Comparison of ENCODE assay signal across 8 mouse cellular contexts in genomic region chr2:165035058-165035431, GRCm38 (mm10). TPM values are rescaled to one million over a fixed set of nuclear protein-coding genes. Genes with fewer than 3 reads are reported as not detected.
DNase-seq lines count a peak whose midpoint lies in the region; ATAC-seq and TF ChIP-seq lines count a peak whose summit lies in the region.
"Had no signal": no experiment of that assay in that cellular context is flagged by ENCODE, and none has a peak within 500 bp of the region (broad histone marks: within the 10 kb centered on the region; RNA-seq: fewer than 3 reads in every experiment).

No protein-coding gene starts in this region.

- no peaks in the 10 kb centered on the region for H3K27me3 ChIP-seq in lung, embryonic 14.5 days (ENCODE audit: insufficient read depth, low read length)
- peaks cover 4% of the 10 kb centered on the region; the same call in 1 of the 2 replicates for H3K27me3 ChIP-seq in forebrain, embryonic 12.5 days
- H3K27me3 ChIP-seq in limb, embryonic 12.5 days = no peaks in the 10 kb centered on the region
- no peaks in the 10 kb centered on the region for H3K27me3 ChIP-seq in small intestine, adult 2 months (ENCODE audit: control insufficient read depth, insufficient read depth, low read length)

- H3K4me1 ChIP-seq in lung, embryonic 14.5 days (ENCODE audit: insufficient read depth) = peaks cover 9% of the 10 kb centered on the region
- peaks cover 38% of the 10 kb centered on the region for H3K4me1 ChIP-seq in forebrain, embryonic 12.5 days
- peaks cover 19% of the 10 kb centered on the region for H3K4me1 ChIP-seq in limb, embryonic 12.5 days (replicated peaks)
- H3K4me1 ChIP-seq in small intestine, adult 2 months (ENCODE audit: control insufficient read depth, insufficient read depth, insufficient read length, low read length) = no peaks in the 10 kb centered on the region

- no peak overlapping the region for H3K9ac ChIP-seq in lung, embryonic 14.5 days
- H3K9ac ChIP-seq in forebrain, embryonic 12.5 days = peak overlapping the region; percentile 48
- no peak overlapping the region; the same call in 1 of the 2 replicates for H3K9ac ChIP-seq in limb, embryonic 12.5 days (replicated peaks)

- no peak for TF ChIP-seq POLR2A in small intestine, adult 2 months (IDR thresholded peaks at IDR 0.05; ENCODE audit: low read depth, low read length)

- intact Hi-C loops in left cerebral cortex, postnatal 25 days (cut with DNase I) = no loop called here

- H3K9me3 ChIP-seq in lung, embryonic 14.5 days (ENCODE audit: low read depth, low read length) = no peaks in the 10 kb centered on the region
- H3K9me3 ChIP-seq in forebrain, embryonic 12.5 days = no peaks in the 10 kb centered on the region
- H3K9me3 ChIP-seq in limb, embryonic 12.5 days = no peaks in the 10 kb centered on the region

- no peak for DNase-seq in lung, embryonic 14.5 days
- DNase-seq in lung, postnatal 25 days (ENCODE audit: low spot score) = no peak
- no peak for DNase-seq in urinary bladder, adult 2 months (ENCODE audit: low spot score)
- no peak for DNase-seq in left cerebral cortex, postnatal 25 days (ENCODE audit: low spot score in 2 of 2)

- H3K4me3 ChIP-seq in lung, embryonic 14.5 days (ENCODE audit: low read depth, low read length) = peak overlapping the region; percentile 94
- H3K4me3 ChIP-seq in forebrain, embryonic 12.5 days (replicated peaks) = peak overlapping the region; percentile 90
- H3K4me3 ChIP-seq in limb, embryonic 12.5 days (replicated peaks) = peak overlapping the region; percentile 13; the same call in 1 of the 2 replicates
- peak overlapping the region; percentile 95 for H3K4me3 ChIP-seq in small intestine, adult 2 months (ENCODE audit: low read depth, low read length)

- ATAC-seq in lung, embryonic 14.5 days (ENCODE audit: insufficient read depth) = no peak
- no peak; the same call in 1 of the 2 replicates for ATAC-seq in forebrain, embryonic 12.5 days (ENCODE audit: low FRiP score)
- no peak for ATAC-seq in limb, embryonic 12.5 days (ENCODE audit: insufficient number of reproducible peaks, insufficient read depth, low FRiP score, low TSS enrichment, low read depth)

- 43% methylated on average over 5 of the region's 5 CpGs for whole genome bisulfite sequencing in lung, embryonic 14.5 days
- WGBS in forebrain, embryonic 12.5 days = 21% methylated on average over 5 of the region's 5 CpGs
- WGBS in limb, embryonic 12.5 days = 44% methylated on average over 5 of the region's 5 CpGs
- 48% methylated on average over 5 of the region's 5 CpGs for WGBS in small intestine, adult 2 months

- H3K36me3 ChIP-seq in lung, embryonic 14.5 days (ENCODE audit: insufficient read depth) = no peaks in the 10 kb centered on the region
- H3K36me3 ChIP-seq in forebrain, embryonic 12.5 days (replicated peaks) = no peaks in the 10 kb centered on the region
- H3K36me3 ChIP-seq in limb, embryonic 12.5 days = no peaks in the 10 kb centered on the region
- H3K36me3 ChIP-seq in small intestine, adult 2 months (ENCODE audit: control insufficient read depth, insufficient read depth, low read length) = no peaks in the 10 kb centered on the region

- TF ChIP-seq CTCF in lung, embryonic 14.5 days (IDR thresholded peaks at IDR 0.05; ENCODE audit: low read depth) = no peak
- TF ChIP-seq CTCF in small intestine, adult 2 months (IDR thresholded peaks at IDR 0.05; ENCODE audit: extremely low read depth, insufficient read length, insufficient replicate concordance, low read depth, low read length) = no peak

- H3K27ac ChIP-seq in lung, embryonic 14.5 days (ENCODE audit: low read depth) = no peak overlapping the region
- H3K27ac ChIP-seq in forebrain, embryonic 12.5 days = peak overlapping the region; percentile 94
- peak overlapping the region; percentile 89 for H3K27ac ChIP-seq in limb, embryonic 12.5 days
- H3K27ac ChIP-seq in small intestine, adult 2 months (ENCODE audit: insufficient read depth, low read depth, low read length) = no peak overlapping the region

- H3K4me2 ChIP-seq in lung, embryonic 14.5 days = peak overlapping the region; percentile 82
- H3K4me2 ChIP-seq in forebrain, embryonic 12.5 days = peak overlapping the region; percentile 49
- peak overlapping the region; percentile 45 for H3K4me2 ChIP-seq in limb, embryonic 12.5 days

RNA-seq across cellular contexts. Expression of gene Ncoa5, which starts 0.4 kb away (rescaled TPM):
- 72.8 and 81.6 TPM in 2 replicates for polyA plus RNA-seq in lung, embryonic 14.5 days (2014; fragmentation: Nextera tagmentation; extraction: Ambion mirVana)
- 138 and 144 TPM in 2 replicates for polyA plus RNA-seq in forebrain, embryonic 12.5 days (2016; fragmentation: Nextera tagmentation; extraction: Ambion mirVana)
- 117 and 125 TPM in 2 replicates for polyA plus RNA-seq in limb, embryonic 12.5 days (2016; fragmentation: Nextera tagmentation; extraction: Ambion mirVana)
- 8.6 and 16.5 TPM in 2 replicates for polyA plus RNA-seq in small intestine, adult 2 months (2012; rRNA removed)
- 30.9 and 33.6 TPM in 2 replicates for polyA plus RNA-seq in urinary bladder, adult 2 months (2012; rRNA removed)
- 10 to 100 TPM; 53.8 to 56.3 TPM for total RNA-seq in left cerebral cortex, postnatal 25 days (2021)

RNA-seq across cellular contexts. Expression of gene Cd40, which starts 20.4 kb away (rescaled TPM):
- polyA plus RNA-seq in lung, embryonic 14.5 days (2014; fragmentation: Nextera tagmentation; extraction: Ambion mirVana) = 20.3 and 22.1 TPM in 2 replicates
- 2.7 and 4.8 TPM in 2 replicates for polyA plus RNA-seq in forebrain, embryonic 12.5 days (2016; fragmentation: Nextera tagmentation; extraction: Ambion mirVana)
- 5.5 and 7.8 TPM in 2 replicates for polyA plus RNA-seq in limb, embryonic 12.5 days (2016; fragmentation: Nextera tagmentation; extraction: Ambion mirVana)
- polyA plus RNA-seq in small intestine, adult 2 months (2012; rRNA removed) = 4.7 and 6.4 TPM in 2 replicates
- polyA plus RNA-seq in urinary bladder, adult 2 months (2012; rRNA removed) = 8.6 and 9.5 TPM in 2 replicates
- total RNA-seq in left cerebral cortex, postnatal 25 days (2021) = 1 to 10 TPM in 1 of 2 experiments, under 1 TPM in 1; 0.60 to 1.5 TPM

RNA-seq across cellular contexts. Expression of gene 1700025C18Rik, which starts 55.5 kb away (rescaled TPM):
- polyA plus RNA-seq in lung, embryonic 14.5 days (2014; fragmentation: Nextera tagmentation; extraction: Ambion mirVana) = not detected in 2 replicates
- polyA plus RNA-seq in forebrain, embryonic 12.5 days (2016; fragmentation: Nextera tagmentation; extraction: Ambion mirVana) = not detected in 2 replicates
- not detected in 2 replicates for polyA plus RNA-seq in limb, embryonic 12.5 days (2016; fragmentation: Nextera tagmentation; extraction: Ambion mirVana)
- polyA plus RNA-seq in small intestine, adult 2 months (2012; rRNA removed) = not detected in 2 replicates
- not detected in 2 replicates for polyA plus RNA-seq in urinary bladder, adult 2 months (2012; rRNA removed)
- total RNA-seq in left cerebral cortex, postnatal 25 days (2021) = not detected
- polyA plus RNA-seq: gonadal fat pad, adult 2 months had no signal

Comparison
In these comparisons a context has a peak if more than half of its experiments do, and no peak if none do; other contexts are left out.
1. H3K27ac ChIP-seq: peak in forebrain, embryonic 12.5 days (single experiment) and limb, embryonic 12.5 days (single experiment); none in lung, embryonic 14.5 days (single experiment) and small intestine, adult 2 months (single experiment).
2. H3K4me3 ChIP-seq: peak in every context shown above with its lines; median percentile 95 in small intestine, adult 2 months; 94 in lung, embryonic 14.5 days; 90 in forebrain, embryonic 12.5 days; 13 in limb, embryonic 12.5 days.
3. Peak in every context shown above with its lines, with median percentiles within 50 percentile points of each other: H3K4me2 ChIP-seq.